Mouse (Mus musculus) stomach, postnatal 0 days (tissue): ENCODE results near the gene Gm49416.

ENCODE experiments used
- CTCF ChIP-seq: IDR thresholded peaks from 2 replicates; pipeline ENCODE4 v1.5.1; 2016; ENCODE audit warnings: antibody characterized with exemption, low read depth, mild to moderate bottlenecking, moderate library complexity
- EP300 ChIP-seq: optimal IDR thresholded peaks from 2 replicates; pipeline ENCODE3; 2016; ENCODE audit warnings: antibody characterized with exemption

GRCm38 (mm10) chr19:8892829-8893766 is 4.4 kb downstream of the Gm49416 start, which contains the start of gene Ints5:
- no peak for TF ChIP-seq CTCF
- TF ChIP-seq EP300 = no peak
